Mouse (Mus musculus) cerebellum, adult 8-10 months (tissue): ENCODE measurements around the gene 4931406C07Rik.
A peak's percentile ranks its signal among the peaks of the same experiment; 100 is the strongest.
"Not testable (repeated sequence)": the region's sequence is repeated elsewhere in the genome, so short reads cannot be mapped to it uniquely, and the experiment has no call there.

Experiments used
- DNase-seq: peaks from one replicate; pipeline ENCODE4 v3.0.0; 2022

The 4931406C07Rik gene

DNA sequence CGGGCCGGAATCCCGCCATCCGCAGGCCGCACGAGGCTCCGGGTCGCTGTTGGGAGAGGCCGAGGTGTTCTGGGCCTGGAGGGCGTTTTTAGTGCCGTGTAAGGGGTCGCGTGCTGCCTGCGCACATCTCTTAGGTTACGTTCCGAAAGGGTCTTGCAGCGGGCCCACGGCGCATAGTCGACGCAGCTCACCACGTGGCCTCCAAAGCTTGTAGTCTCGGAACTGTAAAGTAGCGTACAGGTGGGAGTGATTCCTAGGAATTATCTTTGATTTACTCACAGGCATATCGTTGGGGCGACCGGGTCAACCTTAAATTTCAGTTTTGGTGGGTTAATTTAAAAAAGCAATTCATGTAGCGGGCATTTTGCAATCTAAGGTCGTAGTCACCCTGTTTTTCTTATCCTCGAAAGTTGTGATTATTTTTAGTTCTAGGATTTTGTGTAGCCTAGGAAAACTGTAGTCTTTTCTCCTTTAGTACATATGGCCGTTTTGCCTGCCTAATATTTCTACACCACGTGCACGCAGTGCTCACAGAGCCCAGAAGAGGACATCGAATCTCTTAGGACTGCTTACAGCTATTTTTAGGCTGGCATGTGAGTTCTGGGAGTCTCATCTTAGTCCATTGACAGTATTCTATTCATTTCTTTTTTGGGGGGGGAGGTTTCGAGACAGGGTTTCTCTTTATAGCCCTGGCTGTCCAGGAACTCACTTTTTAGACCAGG is at the start of gene 4931406C07Rik:
Gene 4931406C07Rik, minus strand, starts transcription at position 51 of the 722 bp plus-strand sequence.
- no peak for DNase-seq

DNA sequence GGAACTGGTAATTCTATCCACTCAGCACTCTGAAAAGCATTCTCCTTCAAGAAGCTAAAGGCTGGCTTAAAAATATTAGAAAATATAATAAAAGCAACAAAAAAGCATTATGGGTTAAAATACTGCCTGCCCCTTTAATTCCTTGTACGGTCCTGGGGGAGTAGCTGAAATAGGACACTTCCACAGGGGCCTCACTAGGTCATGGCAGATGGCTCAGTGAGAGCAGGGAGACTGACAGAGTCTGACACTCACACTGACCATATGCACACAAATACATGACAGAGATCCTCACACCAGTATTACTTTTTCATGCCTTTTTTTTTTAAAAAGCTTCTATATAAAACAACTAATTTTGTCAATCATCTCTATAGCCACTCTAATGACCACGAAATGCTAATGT is 43.7 kb upstream of the 4931406C07Rik start:
- DNase-seq = no peak

DNA sequence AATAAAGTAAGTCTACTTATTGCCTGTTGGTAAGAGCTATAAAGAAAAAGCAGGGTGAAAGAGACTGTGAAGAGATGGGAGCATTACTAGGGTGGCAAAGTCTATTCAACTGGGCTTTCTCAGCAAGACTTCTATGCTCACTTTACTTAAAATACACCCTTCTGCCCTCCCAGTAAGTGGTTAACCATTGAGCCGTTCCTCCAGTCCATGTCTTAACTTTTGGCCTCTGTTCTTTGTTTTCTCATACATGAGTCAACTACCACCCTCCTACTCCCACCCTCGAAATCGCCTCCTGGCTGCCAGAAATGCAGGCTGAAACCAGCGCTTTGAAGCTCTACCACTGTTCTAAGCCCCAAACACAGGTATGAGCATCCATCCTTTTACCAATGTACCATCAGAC is 31.5 kb upstream of the 4931406C07Rik start:
- no peak for DNase-seq

DNA sequence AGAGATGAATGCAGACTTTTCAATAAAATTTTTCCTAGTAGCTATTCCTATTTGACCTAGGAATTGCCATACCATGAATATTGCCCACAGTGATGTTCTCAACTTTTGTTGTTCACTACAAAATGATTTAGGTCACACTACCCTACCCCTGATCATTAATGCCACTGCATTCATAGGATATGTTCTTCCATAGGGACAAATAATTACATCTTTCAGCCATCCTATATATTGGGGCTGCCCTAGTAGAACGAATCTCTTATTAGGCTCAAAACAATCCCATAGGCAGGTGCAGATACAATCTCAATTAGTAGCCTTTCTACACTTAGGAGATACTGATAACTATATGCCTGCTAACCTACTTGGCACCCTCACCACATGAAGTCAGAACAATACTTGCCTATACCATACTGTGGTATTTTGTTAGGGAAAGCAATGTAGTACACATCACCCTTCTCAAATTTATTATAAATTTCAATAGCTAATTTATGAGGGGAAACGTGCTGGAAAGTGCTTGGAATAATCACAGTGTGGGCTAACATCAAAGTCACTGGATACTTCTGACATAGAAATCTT is 12.0 kb upstream of the 4931406C07Rik start:
- DNase-seq = no peak

GRCm38 (mm10) chr9:15317223-15318169 is 11.2 kb upstream of the 4931406C07Rik start:
- DNase-seq = no peak

DNA sequence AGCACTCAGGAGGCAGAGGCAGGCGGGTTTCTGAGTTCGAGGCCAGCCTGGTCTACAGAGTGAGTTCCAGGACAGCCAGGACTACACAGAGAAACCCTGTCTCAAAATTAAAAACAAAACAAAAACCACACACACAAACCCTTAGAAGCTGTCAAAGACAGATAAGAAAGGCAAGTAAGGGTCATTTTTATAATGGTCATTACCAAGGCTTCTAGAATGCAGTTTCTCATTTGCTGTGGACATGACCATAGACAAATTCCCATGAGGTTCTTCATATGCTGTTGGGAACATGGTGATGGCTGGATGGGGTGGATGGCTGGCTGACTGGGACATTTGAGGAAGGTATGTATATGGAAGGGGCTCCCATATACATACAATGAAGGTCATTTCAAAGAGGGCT is 10.0 kb upstream of the 4931406C07Rik start:
- DNase-seq = not testable (repeated sequence)

- no peak for DNase-seq
Observed at GRCm38 (mm10) chr9:15314619-15315018, 8.4 kb upstream of the 4931406C07Rik start.

GRCm38 (mm10) chr9:15313633-15314032 is 7.4 kb upstream of the 4931406C07Rik start:
- DNase-seq = no peak

- no peak for DNase-seq
Observed at GRCm38 (mm10) chr9:15312054-15312735, 5.9 kb upstream of the 4931406C07Rik start.

DNA sequence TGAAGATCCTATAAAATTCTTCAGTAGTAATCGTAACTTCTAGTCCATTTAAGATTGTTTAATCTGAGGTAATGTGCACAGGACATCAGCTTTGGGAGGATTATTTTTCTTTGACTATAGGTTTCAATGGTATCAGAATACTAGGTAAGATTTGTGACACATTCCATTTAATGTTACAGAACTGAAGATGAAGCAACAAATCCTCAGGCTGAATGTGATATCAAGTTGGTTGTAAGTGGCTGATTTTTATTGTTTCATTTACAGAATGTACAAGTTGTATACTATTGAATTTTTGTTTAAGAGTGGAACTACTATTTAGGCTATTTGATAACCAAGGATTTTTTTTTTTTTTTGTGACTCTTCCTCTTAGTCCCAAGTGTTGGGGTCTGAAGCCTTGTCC is 3.9 kb upstream of the 4931406C07Rik start:
- no peak for DNase-seq

DNA sequence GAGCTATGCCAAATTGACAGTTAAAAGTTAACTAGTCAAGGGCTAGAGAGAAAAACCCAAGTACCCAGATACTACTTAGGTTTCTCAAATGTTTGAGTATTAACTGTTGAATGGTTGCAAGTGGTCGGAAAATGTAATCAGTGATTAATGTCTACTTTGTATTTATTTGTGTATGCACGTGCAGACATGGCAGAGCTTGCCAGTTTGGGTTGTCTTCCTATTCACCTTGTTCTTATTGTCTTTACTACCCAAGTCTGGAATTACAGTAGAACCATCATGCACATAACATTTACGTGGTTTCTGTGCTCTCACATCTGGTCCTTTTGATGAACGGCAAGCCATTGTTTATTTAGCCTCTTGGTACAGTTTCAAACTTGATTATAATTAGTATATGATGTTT is 3.2 kb upstream of the 4931406C07Rik start:
- no peak for DNase-seq

GRCm38 (mm10) chr9:15308254-15308653 is 2.0 kb upstream of the 4931406C07Rik start:
- DNase-seq = no peak

- no peak for DNase-seq
Observed at GRCm38 (mm10) chr9:15307257-15307656, 1.0 kb upstream of the 4931406C07Rik start.

- peak; percentile 98 for DNase-seq
Observed at GRCm38 (mm10) chr9:15305503-15306397, 498 bp downstream of the 4931406C07Rik start, which contains the start of gene Taf1d. Gene Taf1d, plus strand, starts transcription at chr9:15306214.

- DNase-seq = no peak
Observed at GRCm38 (mm10) chr9:15302881-15303280, 3.4 kb downstream of the 4931406C07Rik start.

DNA sequence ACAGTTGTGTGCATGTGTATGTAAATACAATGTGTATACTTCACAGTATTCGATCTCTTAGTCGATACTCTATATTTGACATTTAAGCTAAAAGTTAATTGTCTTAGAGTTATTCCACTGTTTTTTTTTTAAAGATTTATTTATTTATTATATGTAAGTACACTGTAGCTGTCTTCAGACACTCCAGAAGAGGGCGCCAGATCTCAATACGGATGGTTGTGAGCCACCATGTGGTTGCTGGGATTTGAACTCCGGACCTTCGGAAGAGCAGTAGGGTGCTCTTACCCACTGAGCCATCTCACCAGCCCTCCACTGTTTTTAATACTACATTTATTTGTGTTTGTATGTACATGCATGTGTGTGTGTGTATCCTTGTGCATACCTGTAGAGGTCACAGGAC is 4.2 kb downstream of the 4931406C07Rik start:
- DNase-seq = not testable (repeated sequence)

GRCm38 (mm10) chr9:15301399-15301798 is 4.8 kb downstream of the 4931406C07Rik start:
- no peak for DNase-seq

GRCm38 (mm10) chr9:15300056-15300455 is 6.2 kb downstream of the 4931406C07Rik start:
- DNase-seq = no peak

GRCm38 (mm10) chr9:15298451-15298850 is 7.8 kb downstream of the 4931406C07Rik start:
- no peak for DNase-seq

- DNase-seq = no peak
Observed at GRCm38 (mm10) chr9:15297112-15297511, 9.1 kb downstream of the 4931406C07Rik start.

- DNase-seq = no peak
Observed at GRCm38 (mm10) chr9:15289251-15289650, 17.0 kb downstream of the 4931406C07Rik start.

- no peak for DNase-seq
Observed at GRCm38 (mm10) chr9:15288402-15288801, 17.8 kb downstream of the 4931406C07Rik start.
